Mouse (Mus musculus) kidney, adult 2 months (tissue): ENCODE data around the gene Gpc6. TPM values are rescaled to one million over a fixed set of nuclear protein-coding genes. Genes with fewer than 3 reads are reported as not detected.

Experiments used
- DNase-seq: peaks from one replicate; pipeline ENCODE4 v3.0.0; 2021
- H3K27ac ChIP-seq: fragments of 200-500 bp; 2 replicates; pipeline ENCODE4 v1.5.1; 2012; ENCODE audit warnings: low read depth, low read length, control low read depth, inconsistent platforms; ENCODE audit not compliant: insufficient read depth
- H3K27me3 ChIP-seq: fragments of 200-500 bp; replicated peaks from 2 replicates; pipeline ENCODE4 v1.6.1; 2012; ENCODE audit warnings: mild to moderate bottlenecking, moderate library complexity, low read length, inconsistent platforms; ENCODE audit not compliant: control insufficient read depth, insufficient read depth
- H3K36me3 ChIP-seq: fragments of 200-500 bp; 2 replicates; pipeline ENCODE4 v1.6.1; 2012; ENCODE audit warnings: mild to moderate bottlenecking, moderate library complexity, low read length, inconsistent platforms; ENCODE audit not compliant: control insufficient read depth, insufficient read depth
- H3K4me1 ChIP-seq: fragments of 200-500 bp; 2 replicates; pipeline ENCODE4 v1.6.1; 2011; ENCODE audit warnings: low read length; ENCODE audit not compliant: control insufficient read depth, insufficient read depth
- H3K4me3 ChIP-seq: fragments of 200-500 bp; 2 replicates; pipeline ENCODE4 v1.5.1; 2011; ENCODE audit warnings: mild to moderate bottlenecking, low read depth, low read length, control low read depth; ENCODE audit not compliant: insufficient read depth
- CTCF ChIP-seq: fragments of 200-500 bp; conservative IDR thresholded peaks from 2 replicates; pipeline ENCODE4 v1.5.1; 2011; ENCODE audit warnings: low read depth, mild to moderate bottlenecking, control low read depth, low read length, moderate library complexity, mixed read lengths; ENCODE audit not compliant: insufficient read depth, insufficient read length
- POLR2A ChIP-seq: fragments of 200-500 bp; IDR thresholded peaks from one replicate; pipeline ENCODE4 v1.6.1; 2011; ENCODE audit warnings: low read depth, low read length, control low read depth
- WGBS: fragments of 180-500 bp; shearing (Covaris S2); methylation state at CpG from one replicate; pipeline ENCODE4 v1.1.7; 2018; 5-methylcytosine and 5-hydroxymethylcytosine counted together
- polyA plus RNA-seq: library from polyadenylated mRNA; depleted of rRNA; stranded (reverse); fragments of >200 nt; gene quantifications from 2 replicates; pipeline ENCODE4 v1.2.3, GENCODE M21; 2012

Gene Gpc6
- polyA plus RNA-seq, 1 experiment = 3.4 TPM

GRCm38 (mm10) chr14:117728741-117729140 is 803.6 kb downstream of the Gpc6 start:
- Histone ChIP-seq H3K27ac (no peak overlapping the region), H3K27me3 (no peaks in the 10 kb centered on the region), H3K4me3 (no peak overlapping the region), H3K36me3 (no peaks in the 10 kb centered on the region), H3K4me1 (no peaks in the 10 kb centered on the region)
- 84% methylated on average over 2 of the region's 2 CpGs for WGBS
- TF ChIP-seq CTCF (no peak), POLR2A (no peak)
- DNase-seq = no peak

DNA sequence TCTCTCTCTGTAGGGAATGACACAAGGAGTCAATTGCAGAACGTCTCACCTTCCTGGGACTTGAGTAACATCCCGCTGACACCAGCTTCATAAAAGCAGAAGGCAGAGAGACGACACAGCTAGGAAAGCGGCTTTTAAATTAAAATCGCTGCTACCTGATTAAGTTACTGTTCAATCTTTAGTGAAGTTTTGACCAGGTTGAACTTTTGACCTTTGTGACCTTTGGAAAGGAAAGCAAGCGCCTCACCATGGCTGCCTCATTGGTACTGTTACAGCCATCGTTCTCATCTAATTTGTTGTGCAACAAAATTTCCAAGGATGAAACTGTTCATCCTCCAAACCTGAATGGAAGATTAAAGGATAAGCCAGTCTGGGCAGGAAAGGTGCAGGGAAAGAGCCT is 830.1 kb downstream of the Gpc6 start:
- TF ChIP-seq POLR2A = no peak
- no peak for TF ChIP-seq CTCF
- no peak overlapping the region for H3K27ac ChIP-seq
- peak; percentile 54 for DNase-seq
- no peaks in the 10 kb centered on the region for H3K27me3 ChIP-seq
- 0 out of 2 replicates have a peak, but pooled peaks cover 2% of the 10 kb centered on the region for H3K4me1 ChIP-seq
- WGBS = 60% methylated on average over 7 of the region's 7 CpGs
- no peak overlapping the region for H3K4me3 ChIP-seq
- H3K36me3 ChIP-seq = no peaks in the 10 kb centered on the region

- TF ChIP-seq POLR2A (no peak), CTCF (no peak)
- Histone ChIP-seq H3K36me3 (no peaks in the 10 kb centered on the region), H3K4me1 (0 out of 2 replicates have a peak, but pooled peaks cover 2% of the 10 kb centered on the region), H3K27me3 (no peaks in the 10 kb centered on the region), H3K27ac (no peak overlapping the region), H3K4me3 (no peak overlapping the region)
- 79% methylated on average over 7 of the region's 7 CpGs for WGBS
- DNase-seq = no peak
Measured at GRCm38 (mm10) chr14:117756505-117756904, 831.4 kb downstream of the Gpc6 start.

DNA sequence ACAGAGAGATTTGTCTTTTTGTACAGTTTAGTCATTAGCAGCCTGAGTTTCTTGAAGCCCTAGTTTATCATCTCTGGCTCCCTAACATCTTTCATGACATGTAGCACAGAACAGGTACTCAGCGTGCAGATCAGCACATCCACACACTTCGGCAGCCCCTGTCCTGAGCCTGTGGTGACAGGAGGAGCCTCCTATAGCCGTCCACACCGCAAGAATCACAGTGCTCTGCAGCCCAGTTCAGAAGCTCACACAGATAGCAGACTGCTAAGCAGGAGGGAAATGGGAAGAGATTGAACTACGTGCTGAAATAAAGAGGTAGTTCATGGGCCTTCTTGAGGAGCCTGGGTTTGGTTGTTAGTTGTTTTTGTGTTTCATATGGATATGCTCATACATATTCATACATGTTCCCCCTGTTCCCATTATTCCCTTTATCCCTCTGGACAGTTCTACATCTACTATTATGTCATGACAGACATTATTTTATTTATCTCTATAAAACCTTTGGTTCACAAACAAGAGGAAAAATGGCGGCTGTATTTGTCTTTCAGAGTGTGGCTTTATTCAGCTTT is 832.8 kb downstream of the Gpc6 start:
- H3K36me3 ChIP-seq = no peaks in the 10 kb centered on the region
- TF ChIP-seq POLR2A (no peak), CTCF (no peak)
- WGBS = 93% methylated on average over 6 of the region's 6 CpGs

GRCm38 (mm10) chr14:117760830-117761517 is 835.9 kb downstream of the Gpc6 start:
- TF ChIP-seq CTCF = no peak
- WGBS = 68% methylated on average over 4 of the region's 4 CpGs
- no peaks in the 10 kb centered on the region for H3K27me3 ChIP-seq
- no peaks in the 10 kb centered on the region for H3K36me3 ChIP-seq
- H3K4me3 ChIP-seq = no peak overlapping the region
- H3K27ac ChIP-seq = no peak overlapping the region
- no peak for DNase-seq
- H3K4me1 ChIP-seq = no peaks in the 10 kb centered on the region

More for the DNA sequence above, 832.8 kb downstream of the Gpc6 start:
- Histone ChIP-seq H3K27me3 (no peaks in the 10 kb centered on the region), H3K4me3 (no peak overlapping the region), H3K4me1 (0 out of 2 replicates have a peak, but pooled peaks cover 2% of the 10 kb centered on the region), H3K27ac (no peak overlapping the region)
- no peak for DNase-seq

- Histone ChIP-seq H3K36me3 (no peaks in the 10 kb centered on the region), H3K27me3 (no peaks in the 10 kb centered on the region), H3K27ac (no peak overlapping the region), H3K4me3 (no peak overlapping the region), H3K4me1 (no peaks in the 10 kb centered on the region)
- DNase-seq = no peak
- TF ChIP-seq POLR2A (no peak), CTCF (no peak)
- whole genome bisulfite sequencing = 79% methylated on average over 5 of the region's 5 CpGs
Measured at GRCm38 (mm10) chr14:117762934-117763333, 837.8 kb downstream of the Gpc6 start.

DNA sequence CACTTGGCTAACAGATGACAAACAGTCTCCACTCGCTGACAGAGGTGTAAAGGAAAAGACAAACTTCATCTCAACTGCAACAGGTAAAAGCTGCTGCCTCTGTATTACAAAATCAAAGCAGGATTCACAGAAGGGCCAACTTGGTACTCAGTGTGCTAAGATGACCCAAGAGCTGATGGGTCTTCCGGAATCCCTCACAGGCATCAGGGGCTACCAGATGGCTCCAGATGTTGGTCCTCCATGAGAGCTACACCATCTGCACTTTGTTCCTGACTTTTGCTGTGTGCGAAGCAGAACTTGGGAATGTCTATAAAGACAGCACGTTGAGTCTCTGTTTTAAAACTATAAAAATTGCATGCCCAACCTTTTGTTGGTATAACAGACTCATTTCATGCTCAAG is 842.7 kb downstream of the Gpc6 start:
- Histone ChIP-seq H3K27me3 (no peaks in the 10 kb centered on the region), H3K4me3 (no peak overlapping the region), H3K27ac (no peak overlapping the region), H3K36me3 (no peaks in the 10 kb centered on the region), H3K4me1 (no peaks in the 10 kb centered on the region)
- DNase-seq = no peak
- WGBS = 84% methylated on average over 4 of the region's 4 CpGs
- TF ChIP-seq CTCF (no peak), POLR2A (no peak)
